Mouse (Mus musculus) kidney, postnatal 0 days (tissue): ENCODE measurements around the gene Amigo2. TPM values are rescaled to one million over a fixed set of nuclear protein-coding genes. Genes with fewer than 3 reads are reported as not detected.

Source experiments
- ATAC-seq: fragments of 200-750 bp; cut with Nextera tagmentation; replicated peaks from 2 replicates; pipeline ENCODE4 v1.8.0; 2017; ENCODE audit warnings: low read depth, moderate number of reproducible peaks, moderate TSS enrichment, moderate library complexity; ENCODE audit not compliant: low FRiP score
- DNase-seq: peaks from one replicate; pipeline ENCODE4 v3.0.0-alpha.2; 2016; ENCODE audit warnings: low spot score
- H3K27ac ChIP-seq: fragments of 300-500 bp; sonication (generic); 2 replicates; pipeline ENCODE4 v1.5.1; 2014; ENCODE audit warnings: mild to moderate bottlenecking
- H3K27me3 ChIP-seq: fragments of 300-500 bp; sonication (generic); 2 replicates; pipeline ENCODE4 v1.6.1; 2014; ENCODE audit warnings: low read length, mixed read lengths; ENCODE audit not compliant: insufficient read depth
- H3K36me3 ChIP-seq: fragments of 300-500 bp; sonication (generic); 2 replicates; pipeline ENCODE4 v1.6.1; 2014; ENCODE audit warnings: low read length, mixed read lengths; ENCODE audit not compliant: insufficient read depth
- H3K4me1 ChIP-seq: fragments of 300-500 bp; sonication (generic); replicated peaks from 2 replicates; pipeline ENCODE4 v1.6.1; 2014; ENCODE audit warnings: antibody characterized with exemption, low read length, mixed read lengths; ENCODE audit not compliant: insufficient read depth
- H3K4me2 ChIP-seq: fragments of 300-500 bp; sonication (generic); 2 replicates; pipeline ENCODE4 v1.6.1; 2014; ENCODE audit warnings: mild to moderate bottlenecking, low read length, moderate library complexity, mixed read lengths
- H3K4me3 ChIP-seq: fragments of 300-500 bp; sonication (generic); replicated peaks from 2 replicates; pipeline ENCODE4 v1.5.1; 2014; ENCODE audit warnings: low read depth, low read length
- H3K9ac ChIP-seq: fragments of 300-500 bp; sonication (generic); 2 replicates; pipeline ENCODE4 v1.6.1; 2014; ENCODE audit warnings: low read depth, low read length
- H3K9me3 ChIP-seq: fragments of 300-500 bp; sonication (generic); replicated peaks from 2 replicates; pipeline ENCODE4 v1.6.1; 2016; ENCODE audit warnings: low read length, inconsistent platforms, mixed read lengths
- CTCF ChIP-seq: IDR thresholded peaks from 2 replicates; pipeline ENCODE4 v1.5.1; 2016; ENCODE audit warnings: antibody characterized with exemption, low read depth, mild to moderate bottlenecking, moderate library complexity
- WGBS: fragments of 180-500 bp; shearing (Covaris S2); extraction: QIAGEN DNeasy Blood & Tissue Kit; methylation state at CpG from one replicate; pipeline ENCODE4 v1.1.7; 2014; 5-methylcytosine and 5-hydroxymethylcytosine counted together
- polyA plus RNA-seq: library from polyadenylated mRNA; unstranded; fragments of >200 nt; fragmentation: Nextera tagmentation; extraction: Ambion mirVana; gene quantifications from 2 replicates; pipeline ENCODE4 v1.2.1, GENCODE M21; 2015

Amigo2 gene
- polyA plus RNA-seq, 1 experiment from 2014 or later, result 11.8 TPM

- no peak for DNase-seq
- no peak for TF ChIP-seq CTCF
- H3K9me3 ChIP-seq, result no peaks in the 10 kb centered on the region
- no peak overlapping the region for H3K4me2 ChIP-seq
- no peak overlapping the region for H3K9ac ChIP-seq
- H3K36me3 ChIP-seq, result no peaks in the 10 kb centered on the region
- no peaks in the 10 kb centered on the region for H3K27me3 ChIP-seq
- no peak overlapping the region for H3K4me3 ChIP-seq
- 83% methylated on average over 3 of the region's 3 CpGs for WGBS
- ATAC-seq, result no peak
- no peak overlapping the region for H3K27ac ChIP-seq
- H3K4me1 ChIP-seq, result 0 out of 2 replicates have a peak, but pooled peaks cover 5% of the 10 kb centered on the region
Measured at GRCm38 (mm10) chr15:97272831-97273230, 25.7 kb upstream of the Amigo2 start.

DNA sequence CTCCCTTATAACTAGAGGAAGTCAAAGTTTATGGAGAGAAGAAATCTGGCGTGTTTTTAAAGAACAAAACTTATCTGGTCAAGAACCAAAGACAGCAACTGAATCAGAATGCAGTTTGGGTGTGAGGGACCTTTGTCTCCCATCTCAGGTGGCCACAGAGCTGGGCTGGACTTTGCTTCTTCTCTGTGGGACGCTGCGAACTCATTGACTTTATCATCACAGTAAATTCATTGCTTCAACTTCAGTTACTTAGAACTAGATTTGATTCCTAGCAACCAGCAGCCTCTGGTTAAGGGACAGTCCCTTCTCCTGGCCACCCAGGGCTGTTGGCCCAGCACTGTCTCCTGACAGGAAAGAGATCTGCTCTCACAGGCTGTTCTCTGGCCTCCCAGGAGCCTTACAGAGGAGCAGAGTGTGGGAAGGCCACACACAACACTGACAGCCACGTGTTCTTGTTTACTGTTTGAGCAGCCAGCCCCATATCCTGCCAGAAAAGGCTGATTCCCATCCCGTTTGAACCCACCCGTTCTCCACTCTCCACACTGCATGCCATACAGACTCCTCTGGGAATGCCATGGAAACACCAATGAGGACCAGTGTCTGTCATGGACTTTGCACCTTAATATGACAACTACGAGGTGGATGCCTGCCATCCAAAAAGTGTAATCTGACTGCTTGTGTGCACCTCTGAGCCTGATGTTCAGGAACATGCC is 25.1 kb upstream of the Amigo2 start:
- H3K4me1 ChIP-seq, result 0 out of 2 replicates have a peak, but pooled peaks cover 5% of the 10 kb centered on the region
- no peak overlapping the region for H3K4me3 ChIP-seq
- H3K36me3 ChIP-seq, result no peaks in the 10 kb centered on the region
- no peak for TF ChIP-seq CTCF
- no peak; the same call in 1 of the 2 replicates for ATAC-seq
- no peaks in the 10 kb centered on the region for H3K9me3 ChIP-seq
- H3K27ac ChIP-seq, result no peak overlapping the region
- no peaks in the 10 kb centered on the region for H3K27me3 ChIP-seq
- WGBS, result 50% methylated on average over 7 of the region's 7 CpGs
- no peak overlapping the region for H3K9ac ChIP-seq
- no peak overlapping the region for H3K4me2 ChIP-seq
- peak; percentile 67 for DNase-seq

DNA sequence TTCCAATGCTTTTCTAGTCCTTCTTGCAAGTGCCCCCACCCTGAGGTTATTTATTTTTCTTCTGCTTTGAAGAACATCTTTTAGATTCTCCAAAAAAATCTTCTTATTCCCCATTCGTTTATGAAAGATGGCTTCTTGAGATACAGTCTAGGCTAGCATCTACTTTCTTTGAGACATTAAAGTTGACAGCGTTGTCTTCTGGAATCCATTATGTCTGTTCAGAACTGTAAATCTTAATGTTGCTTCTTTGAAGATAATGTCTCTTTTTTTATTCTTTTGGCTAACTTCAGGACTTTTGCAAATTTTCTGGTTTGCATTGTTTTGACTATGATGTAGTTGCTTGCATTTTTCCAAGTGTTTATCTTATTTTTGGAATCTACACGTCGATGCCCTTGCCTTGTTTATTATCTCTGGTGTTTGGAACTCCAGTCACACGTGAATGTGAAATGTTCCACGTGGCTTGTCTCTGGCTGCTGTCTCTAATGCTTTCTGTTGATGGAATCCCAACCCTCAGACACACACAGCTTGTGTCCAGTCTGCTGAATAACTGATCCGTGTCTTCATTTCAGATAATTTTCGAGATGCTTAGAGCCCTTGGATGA is 20.1 kb upstream of the Amigo2 start:
- no peaks in the 10 kb centered on the region for H3K9me3 ChIP-seq
- 33% methylated on average over 8 of the region's 8 CpGs for WGBS
- no peak overlapping the region for H3K27ac ChIP-seq
- no peaks in the 10 kb centered on the region for H3K27me3 ChIP-seq
- H3K36me3 ChIP-seq, result no peaks in the 10 kb centered on the region
- no peak for ATAC-seq
- no peak overlapping the region for H3K9ac ChIP-seq
- TF ChIP-seq CTCF, result no peak
- H3K4me1 ChIP-seq, result peaks cover 2% of the 10 kb centered on the region; the same call in 1 of the 2 replicates
- H3K4me2 ChIP-seq, result no peak overlapping the region
- no peak overlapping the region for H3K4me3 ChIP-seq
- DNase-seq, result peak; percentile 65

- no peaks in the 10 kb centered on the region for H3K36me3 ChIP-seq
- H3K4me3 ChIP-seq, result no peak overlapping the region
- H3K9ac ChIP-seq, result no peak overlapping the region
- no peak for TF ChIP-seq CTCF
- no peaks in the 10 kb centered on the region for H3K27me3 ChIP-seq
- H3K4me1 ChIP-seq, result no peaks in the 10 kb centered on the region; the same call in 1 of the 2 replicates
- WGBS, result 61% methylated on average over 14 of the region's 14 CpGs
- ATAC-seq (0 out of 2 replicates have a peak, but pooled peaks have one; percentile 21), DNase-seq (no peak)
- H3K9me3 ChIP-seq, result no peaks in the 10 kb centered on the region
- H3K27ac ChIP-seq, result no peak overlapping the region
- H3K4me2 ChIP-seq, result no peak overlapping the region
Measured at GRCm38 (mm10) chr15:97266236-97266845, 19.3 kb upstream of the Amigo2 start.

- Histone ChIP-seq H3K4me2 (no peak overlapping the region), H3K9ac (no peak overlapping the region), H3K4me3 (no peak overlapping the region), H3K27ac (no peak overlapping the region), H3K36me3 (no peaks in the 10 kb centered on the region), H3K9me3 (no peaks in the 10 kb centered on the region), H3K27me3 (no peaks in the 10 kb centered on the region), H3K4me1 (no peaks in the 10 kb centered on the region; the same call in 1 of the 2 replicates)
- ATAC-seq (no peak), DNase-seq (no peak)
- no peak for TF ChIP-seq CTCF
- 50% methylated on average over 9 of the region's 9 CpGs for WGBS
Measured at GRCm38 (mm10) chr15:97262251-97262650, 15.2 kb upstream of the Amigo2 start.

- Histone ChIP-seq H3K27me3 (no peaks in the 10 kb centered on the region), H3K4me1 (peaks cover 5% of the 10 kb centered on the region; the same call in 1 of the 2 replicates), H3K4me3 (no peak overlapping the region), H3K9ac (no peak overlapping the region), H3K27ac (no peak overlapping the region), H3K36me3 (no peaks in the 10 kb centered on the region), H3K4me2 (no peak overlapping the region), H3K9me3 (no peaks in the 10 kb centered on the region)
- 72% methylated on average over 11 of the region's 11 CpGs for WGBS
- DNase-seq (no peak), ATAC-seq (no peak)
- TF ChIP-seq CTCF, result no peak
Measured at GRCm38 (mm10) chr15:97259968-97260597, 13.0 kb upstream of the Amigo2 start.
